Mouse (Mus musculus) E14TG2a.4 (cell line): ENCODE data around the gene Rad54l2.

Experiments
- CTCF ChIP-seq: conservative IDR thresholded peaks from 2 replicates; pipeline ENCODE4 v1.5.1; 2014; ENCODE audit warnings: low read length
- POU5F1 ChIP-seq: IDR thresholded peaks from 2 replicates; pipeline ENCODE4 v1.6.1; 2014; ENCODE audit warnings: low read length, borderline replicate concordance

DNA sequence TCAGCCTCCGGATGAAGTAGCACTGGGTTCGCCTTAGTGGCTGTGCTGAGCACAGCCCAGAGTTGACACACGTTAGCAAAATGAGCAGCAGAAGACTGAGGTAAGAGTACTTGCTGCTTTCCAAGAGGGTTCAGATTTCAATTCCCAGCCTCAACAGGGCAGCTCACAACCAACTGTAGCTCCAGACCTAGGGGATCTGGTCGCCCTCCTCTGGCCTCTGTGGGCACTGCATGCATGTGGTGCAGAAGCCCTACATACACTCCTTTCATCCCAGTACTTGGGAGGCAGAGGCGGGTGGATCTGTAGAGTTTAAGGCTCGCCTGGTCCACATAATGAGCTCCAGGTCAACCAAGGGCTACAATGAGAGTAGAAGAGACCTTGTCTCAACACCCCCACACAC lies 145.2 kb downstream of the Rad54l2 start:
- TF ChIP-seq CTCF: peak; percentile 57
- no peak for TF ChIP-seq POU5F1
